In the genomic region with DNA sequence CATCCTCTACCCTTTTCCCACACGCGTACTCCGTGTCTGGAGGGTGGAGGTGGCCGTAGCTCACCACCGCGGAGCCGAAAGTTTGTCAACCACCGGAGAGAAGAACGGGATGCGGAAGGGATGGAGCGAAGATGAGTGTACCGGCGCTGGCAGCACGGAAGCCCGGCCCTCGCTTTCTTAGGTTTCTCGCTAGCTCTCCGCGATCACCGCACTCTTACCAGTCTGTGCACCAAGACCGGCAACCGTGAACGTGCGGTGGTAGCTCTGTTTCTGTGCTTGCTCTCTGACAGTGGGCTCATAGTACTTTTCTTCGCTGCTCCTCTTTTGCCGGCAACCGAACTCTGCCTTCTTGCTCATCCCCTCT, we compare ENCODE assay signal across 8 mouse cellular contexts. TPM values are rescaled to one million over a fixed set of nuclear protein-coding genes. Genes with fewer than 3 reads are reported as not detected.
DNase-seq lines count a peak whose midpoint lies in the region; ATAC-seq and TF ChIP-seq lines count a peak whose summit lies in the region.

No protein-coding gene starts in this region.

- peak overlapping the region; percentile 74 for H3K9ac ChIP-seq in kidney, postnatal 0 days (ENCODE audit: low read depth, low read length)
- peak overlapping the region; percentile 90 for H3K9ac ChIP-seq in hindbrain, embryonic 16.5 days (ENCODE audit: low read depth, low read length)
- peak overlapping the region; percentile 63 for H3K9ac ChIP-seq in midbrain, embryonic 15.5 days

- no peaks in the 10 kb centered on the region; the same call in 1 of the 2 replicates for H3K4me1 ChIP-seq in kidney, postnatal 0 days (replicated peaks; ENCODE audit: insufficient read depth, low read length)
- H3K4me1 ChIP-seq in embryonic facial prominence, embryonic 10.5 days: peaks cover 25% of the 10 kb centered on the region
- H3K4me1 ChIP-seq in hindbrain, embryonic 16.5 days (ENCODE audit: control insufficient read depth, insufficient read depth, low read depth, low read length): peaks cover 22% of the 10 kb centered on the region
- H3K4me1 ChIP-seq in midbrain, embryonic 15.5 days: peaks cover 28% of the 10 kb centered on the region

- ATAC-seq in kidney, postnatal 0 days (replicated peaks; ENCODE audit: low FRiP score, low read depth): no peak
- no peak; the same call in 1 of the 2 replicates for ATAC-seq in hindbrain, embryonic 16.5 days
- ATAC-seq in midbrain, embryonic 15.5 days (replicated peaks): peak; percentile 70

- no peaks in the 10 kb centered on the region for H3K27me3 ChIP-seq in kidney, postnatal 0 days (ENCODE audit: insufficient read depth, low read length)
- H3K27me3 ChIP-seq in embryonic facial prominence, embryonic 10.5 days (replicated peaks; ENCODE audit: low read depth, poor library complexity, severe bottlenecking): 0 out of 2 replicates have a peak, but pooled peaks cover 8% of the 10 kb centered on the region
- H3K27me3 ChIP-seq in hindbrain, embryonic 16.5 days (replicated peaks; ENCODE audit: control insufficient read depth, insufficient read depth, low read length): no peaks in the 10 kb centered on the region
- H3K27me3 ChIP-seq in midbrain, embryonic 15.5 days (replicated peaks): no peaks in the 10 kb centered on the region

- no peaks in the 10 kb centered on the region for H3K36me3 ChIP-seq in kidney, postnatal 0 days (ENCODE audit: insufficient read depth, low read length)
- H3K36me3 ChIP-seq in embryonic facial prominence, embryonic 10.5 days (replicated peaks): no peaks in the 10 kb centered on the region
- no peaks in the 10 kb centered on the region for H3K36me3 ChIP-seq in hindbrain, embryonic 16.5 days (ENCODE audit: control insufficient read depth, insufficient read depth, low read length)
- no peaks in the 10 kb centered on the region for H3K36me3 ChIP-seq in midbrain, embryonic 15.5 days (replicated peaks)

- peak overlapping the region; percentile 60 for H3K4me3 ChIP-seq in kidney, postnatal 0 days (replicated peaks; ENCODE audit: low read depth, low read length)
- peak overlapping the region; percentile 92 for H3K4me3 ChIP-seq in embryonic facial prominence, embryonic 10.5 days
- H3K4me3 ChIP-seq in hindbrain, embryonic 16.5 days (ENCODE audit: low read length): peak overlapping the region; percentile 89
- peak overlapping the region; percentile 64 for H3K4me3 ChIP-seq in midbrain, embryonic 15.5 days

- WGBS in kidney, postnatal 0 days: 0% methylated on average over 27 of the region's 27 CpGs
- under 1% methylated on average over 27 of the region's 27 CpGs for WGBS in embryonic facial prominence, embryonic 10.5 days
- under 1% methylated on average over 27 of the region's 27 CpGs for WGBS in hindbrain, embryonic 16.5 days
- under 1% methylated on average over 27 of the region's 27 CpGs for WGBS in midbrain, embryonic 15.5 days

- no peaks in the 10 kb centered on the region for H3K9me3 ChIP-seq in kidney, postnatal 0 days (replicated peaks; ENCODE audit: low read length)
- no peaks in the 10 kb centered on the region for H3K9me3 ChIP-seq in embryonic facial prominence, embryonic 10.5 days
- no peaks in the 10 kb centered on the region for H3K9me3 ChIP-seq in hindbrain, embryonic 16.5 days (ENCODE audit: control insufficient read depth, low read length)
- H3K9me3 ChIP-seq in midbrain, embryonic 15.5 days: no peaks in the 10 kb centered on the region

- H3K27ac ChIP-seq in kidney, postnatal 0 days: peak overlapping the region; percentile 96
- peak overlapping the region; percentile 91 for H3K27ac ChIP-seq in embryonic facial prominence, embryonic 10.5 days (replicated peaks)
- H3K27ac ChIP-seq in hindbrain, embryonic 16.5 days (ENCODE audit: low read depth, low read length): peak overlapping the region; percentile 91
- H3K27ac ChIP-seq in midbrain, embryonic 15.5 days: peak overlapping the region; percentile 89

- H3K4me2 ChIP-seq in kidney, postnatal 0 days (ENCODE audit: low read length): peak overlapping the region; percentile 51
- H3K4me2 ChIP-seq in hindbrain, embryonic 16.5 days (ENCODE audit: low read length): peak overlapping the region; percentile 86
- peak overlapping the region; percentile 88 for H3K4me2 ChIP-seq in midbrain, embryonic 15.5 days

- no peak for DNase-seq in kidney, postnatal 0 days (ENCODE audit: low spot score)
- DNase-seq in kidney, postnatal 36 days: no peak
- no peak for DNase-seq in embryonic facial prominence, embryonic 10.5 days (ENCODE audit: low spot score)
- no peak for DNase-seq in spleen, adult 12 weeks (ENCODE audit: low spot score)
- no peak for DNase-seq in adrenal gland, adult (ENCODE audit: inconsistent age in 2 of 2, low spot score in 1 of 2)
- no peak for DNase-seq in left cerebral cortex, adult 11 months (ENCODE audit: low spot score)

- no peak for TF ChIP-seq CTCF in kidney, postnatal 0 days (IDR thresholded peaks at IDR 0.05; ENCODE audit: low read depth)

RNA-seq across cellular contexts. Expression of gene Arfip1, which starts 0.5 kb away (rescaled TPM):
- polyA plus RNA-seq in kidney, postnatal 0 days (2015; fragmentation: Nextera tagmentation; extraction: Ambion mirVana): 62.7 and 65.2 TPM in 2 replicates
- 28.1 and 31.2 TPM in 2 replicates for polyA plus RNA-seq in embryonic facial prominence, embryonic 10.5 days (2016; fragmentation: Nextera tagmentation; extraction: Ambion mirVana)
- polyA plus RNA-seq in hindbrain, embryonic 16.5 days (2015; fragmentation: Nextera tagmentation; extraction: Ambion mirVana): 22.0 and 24.5 TPM in 2 replicates
- 21.5 and 22.2 TPM in 2 replicates for polyA plus RNA-seq in midbrain, embryonic 15.5 days (2015; fragmentation: Nextera tagmentation; extraction: Ambion mirVana)

RNA-seq across cellular contexts. Expression of gene Tigd4, which starts 10.5 kb away (rescaled TPM):
- 0.04 and 0.05 TPM in 2 replicates for polyA plus RNA-seq in kidney, postnatal 0 days (2015; fragmentation: Nextera tagmentation; extraction: Ambion mirVana)
- polyA plus RNA-seq in embryonic facial prominence, embryonic 10.5 days (2016; fragmentation: Nextera tagmentation; extraction: Ambion mirVana): 0.04 TPM in 1 of 2 replicates, not detected in the other
- 0.04 and 0.10 TPM in 2 replicates for polyA plus RNA-seq in hindbrain, embryonic 16.5 days (2015; fragmentation: Nextera tagmentation; extraction: Ambion mirVana)
- polyA plus RNA-seq in midbrain, embryonic 15.5 days (2015; fragmentation: Nextera tagmentation; extraction: Ambion mirVana): not detected in 2 replicates
